Mouse (Mus musculus) fat pad, adult 2 months (tissue): ENCODE data around the gene Ddx4.

Experiments
- DNase-seq: peaks from one replicate; pipeline ENCODE4 v3.0.0-alpha.2; 2011; ENCODE audit warnings: low read depth, low spot score; ENCODE audit errors: extremely low read depth

Gene Ddx4

GRCm38 (mm10) chr13:112652205-112652604 is at the start of gene Ddx4:
Gene Ddx4, minus strand, starts transcription at chr13:112652475.
- no peak for DNase-seq

GRCm38 (mm10) chr13:112701256-112701655 is 49.0 kb upstream of the Ddx4 start:
- DNase-seq, result no peak

- no peak for DNase-seq
These were observed 43.4 kb upstream of the Ddx4 start for GRCm38 (mm10) chr13:112695526-112696240.

GRCm38 (mm10) chr13:112692870-112693553 is 40.7 kb upstream of the Ddx4 start:
- DNase-seq, result no peak

GRCm38 (mm10) chr13:112686155-112686554 is 33.9 kb upstream of the Ddx4 start:
- DNase-seq, result no peak

GRCm38 (mm10) chr13:112683970-112684369 is 31.7 kb upstream of the Ddx4 start:
- DNase-seq, result no peak

GRCm38 (mm10) chr13:112683312-112683711 is 31.0 kb upstream of the Ddx4 start:
- DNase-seq, result no peak

- DNase-seq, result no peak
These were observed 25.9 kb upstream of the Ddx4 start for GRCm38 (mm10) chr13:112678154-112678553.

GRCm38 (mm10) chr13:112673899-112674447 is 21.7 kb upstream of the Ddx4 start:
- DNase-seq, result no peak

- DNase-seq, result no peak
These were observed 20.5 kb upstream of the Ddx4 start for GRCm38 (mm10) chr13:112672797-112673196.

- no peak for DNase-seq
These were observed 19.4 kb upstream of the Ddx4 start for GRCm38 (mm10) chr13:112671708-112672107.

GRCm38 (mm10) chr13:112667215-112667614 is 14.9 kb upstream of the Ddx4 start:
- DNase-seq, result no peak

GRCm38 (mm10) chr13:112666433-112667024 is 14.3 kb upstream of the Ddx4 start:
- no peak for DNase-seq

- DNase-seq, result no peak
These were observed 9.4 kb upstream of the Ddx4 start for GRCm38 (mm10) chr13:112661687-112662086.

- no peak for DNase-seq
These were observed 8.5 kb upstream of the Ddx4 start, which contains the start of gene Slc38a9 for GRCm38 (mm10) chr13:112660574-112661381. Gene Slc38a9, plus strand, starts transcription at chr13:112660751.

- no peak for DNase-seq
These were observed 7.8 kb upstream of the Ddx4 start for GRCm38 (mm10) chr13:112659986-112660573.

- no peak for DNase-seq
These were observed 1.1 kb downstream of the Ddx4 start for GRCm38 (mm10) chr13:112651183-112651582.

GRCm38 (mm10) chr13:112645529-112646186 is 6.6 kb downstream of the Ddx4 start:
- DNase-seq, result no peak

- DNase-seq, result no peak
These were observed 7.3 kb downstream of the Ddx4 start for GRCm38 (mm10) chr13:112644996-112645395.

- no peak for DNase-seq
These were observed 9.4 kb downstream of the Ddx4 start for GRCm38 (mm10) chr13:112642897-112643296.
